Mouse (Mus musculus) liver, adult 2 months (tissue): Measurements from ENCODE around the gene Polr3h. TPM values are rescaled to one million over a fixed set of nuclear protein-coding genes. Genes with fewer than 3 reads are reported as not detected.
"Not testable (repeated sequence)": the region's sequence is repeated elsewhere in the genome, so short reads cannot be mapped to it uniquely, and the experiment has no call there.

Source experiments
- DNase-seq: peaks from one replicate; pipeline ENCODE4 v3.0.0-alpha.2; 2011; ENCODE audit warnings: low read depth, low spot score; ENCODE audit errors: extremely low read depth
- H3K27ac ChIP-seq: fragments of 200-500 bp; replicated peaks from 2 replicates; pipeline ENCODE4 v1.5.1; 2012; ENCODE audit warnings: low read depth, mild to moderate bottlenecking, control low read depth, inconsistent platforms, low read length; ENCODE audit not compliant: insufficient read depth
- H3K27me3 ChIP-seq: fragments of 200-500 bp; 2 replicates; pipeline ENCODE4 v1.6.1; 2012; ENCODE audit warnings: mild to moderate bottlenecking, moderate library complexity, low read length, inconsistent platforms; ENCODE audit not compliant: control insufficient read depth, insufficient read depth
- H3K36me3 ChIP-seq: fragments of 200-500 bp; 2 replicates; pipeline ENCODE4 v1.6.1; 2012; ENCODE audit warnings: low read length, inconsistent platforms; ENCODE audit not compliant: control insufficient read depth, insufficient read depth
- H3K4me1 ChIP-seq: fragments of 200-500 bp; 2 replicates; pipeline ENCODE4 v1.6.1; 2011; ENCODE audit warnings: low read length; ENCODE audit not compliant: control insufficient read depth, insufficient read depth
- H3K4me3 ChIP-seq: fragments of 200-500 bp; 2 replicates; pipeline ENCODE4 v1.5.1; 2011; ENCODE audit warnings: low read depth, mild to moderate bottlenecking, control low read depth, low read length, moderate library complexity; ENCODE audit not compliant: insufficient read depth
- H3K79me2 ChIP-seq: fragments of 200-500 bp; 2 replicates; pipeline ENCODE4 v1.6.1; 2012; ENCODE audit warnings: inconsistent platforms, mild to moderate bottlenecking, low read length, moderate library complexity; ENCODE audit not compliant: control insufficient read depth, insufficient read depth
- H3K9ac ChIP-seq: fragments of 200-500 bp; 2 replicates; pipeline ENCODE4 v1.6.1; 2012; ENCODE audit warnings: low read depth, mild to moderate bottlenecking, control low read depth, inconsistent platforms, low read length
- CTCF ChIP-seq: fragments of 200-500 bp; IDR thresholded peaks from 2 replicates; pipeline ENCODE4 v1.5.1; 2011; ENCODE audit warnings: low read depth, low read length, control low read depth
- POLR2A ChIP-seq: fragments of 200-500 bp; IDR thresholded peaks from 2 replicates; pipeline ENCODE4 v1.6.1; 2011; ENCODE audit warnings: low read length, control low read depth; ENCODE audit not compliant: insufficient read depth; ENCODE audit errors: extremely low read depth
- WGBS: fragments of 180-500 bp; shearing (Covaris S2); methylation state at CpG from one replicate; pipeline ENCODE4 v1.1.7; 2018; 5-methylcytosine and 5-hydroxymethylcytosine counted together
- polyA plus RNA-seq: library from polyadenylated mRNA; depleted of rRNA; stranded (reverse); fragments of >200 nt; gene quantifications from 2 replicates; pipeline ENCODE4 v1.2.3, GENCODE M21; 2012; rRNA removed
- total RNA-seq: library from RNA; depleted of rRNA; stranded (reverse); fragments of >200 nt; gene quantifications from 2 replicates; pipeline ENCODE4 v1.2.3, GENCODE M21; 2014; rRNA removed

Polr3h gene
- total RNA-seq (6.4 and 7.3 TPM in 2 replicates), polyA plus RNA-seq (6.8 and 8.3 TPM in 2 replicates)

DNA sequence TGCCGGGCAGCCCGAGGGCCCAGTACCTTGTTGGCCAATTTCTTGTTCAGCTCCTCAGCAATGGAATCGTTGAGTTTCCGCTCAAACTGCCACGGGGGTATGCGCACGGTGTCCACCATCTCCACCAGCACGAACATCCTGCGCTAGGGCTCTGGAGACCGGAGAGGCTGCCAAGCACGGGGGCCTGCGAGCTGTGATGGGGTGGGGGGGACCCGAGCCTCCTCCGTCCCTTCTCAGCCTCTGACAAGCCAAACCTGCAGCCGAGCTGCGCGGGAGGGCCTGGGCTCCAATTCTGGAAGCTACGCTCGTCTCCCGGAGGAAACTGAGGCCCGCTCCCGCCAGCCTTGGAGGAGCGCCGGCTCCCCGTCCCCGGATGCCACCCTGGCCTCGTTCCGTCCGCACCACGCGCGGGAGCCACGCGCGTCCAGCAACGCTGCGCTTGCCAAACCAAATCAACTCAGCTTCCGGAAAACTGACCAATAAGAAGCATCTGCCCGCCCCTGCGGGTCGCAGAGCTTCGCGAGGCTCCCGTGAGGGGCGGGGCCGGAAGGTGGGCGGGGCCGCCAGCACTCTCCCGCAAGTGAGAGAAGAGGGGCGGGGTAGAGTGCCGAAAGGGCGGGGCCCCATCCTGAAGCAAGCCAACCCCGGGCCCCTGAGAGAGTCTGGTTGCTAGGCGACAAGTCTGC, at the start of gene Polr3h:
Polr3h (minus strand) TSS at position 481 of the 686 bp plus-strand sequence.
- DNase-seq = peak; percentile 84
- Histone ChIP-seq H3K36me3 (no peaks in the 10 kb centered on the region), H3K79me2 (peaks cover 2% of the 10 kb centered on the region; the same call in 1 of the 2 replicates), H3K4me1 (peaks cover 9% of the 10 kb centered on the region; the same call in 1 of the 2 replicates), H3K4me3 (peak within 1 kb of the TSS; percentile 66), H3K9ac (peak within 1 kb of the TSS; percentile 54), H3K27ac (no peak within 1 kb of the TSS), H3K27me3 (no peaks in the 10 kb centered on the region)
- WGBS = 1% methylated on average over 54 of the region's 54 CpGs
- TF ChIP-seq POLR2A = no peak
- no peak for TF ChIP-seq CTCF

DNA sequence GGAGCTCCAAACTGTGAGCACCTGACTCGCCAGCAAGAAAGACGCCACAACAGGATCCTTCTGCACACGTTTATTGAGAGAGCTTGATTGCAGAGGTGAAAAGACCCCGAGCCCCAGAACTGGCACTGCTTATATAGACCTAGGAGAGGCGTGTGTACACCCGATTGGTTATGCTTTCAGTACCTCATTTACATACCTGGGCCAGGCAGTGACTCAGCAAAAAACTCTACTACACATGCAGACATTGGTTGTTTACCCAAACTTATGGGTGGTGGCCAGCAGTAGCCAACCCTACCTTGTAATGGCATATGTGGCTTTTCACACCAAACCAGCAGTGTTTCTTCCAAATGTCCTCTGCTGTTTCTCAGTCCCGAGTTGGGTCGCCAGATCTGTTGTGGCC, 49.1 kb upstream of the Polr3h start:
- 94% methylated on average over 8 of the region's 8 CpGs for WGBS
- not testable (repeated sequence) for H3K9ac ChIP-seq, H3K4me1 ChIP-seq, H3K27ac ChIP-seq, H3K79me2 ChIP-seq, H3K4me3 ChIP-seq, H3K27me3 ChIP-seq, H3K36me3 ChIP-seq, DNase-seq

DNA sequence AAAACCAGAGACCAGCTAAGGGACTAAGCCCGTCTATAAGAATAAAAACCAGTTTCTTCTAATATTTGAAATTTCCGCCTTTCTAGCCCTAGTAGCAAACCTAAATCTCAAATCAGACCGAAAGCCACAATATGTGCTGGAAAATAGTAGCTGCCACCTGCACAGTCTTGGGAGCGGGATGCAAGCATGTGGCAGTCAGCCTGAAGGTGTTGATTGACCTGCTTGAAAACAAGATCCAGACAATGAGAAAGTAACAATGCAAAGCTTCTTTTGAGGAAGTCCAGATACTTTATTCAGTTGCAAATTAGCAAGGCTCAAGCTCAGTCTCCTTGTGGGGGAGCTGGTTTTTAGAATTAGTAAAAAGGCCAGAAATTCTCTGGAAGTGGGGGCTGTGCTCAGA, 44.5 kb upstream of the Polr3h start:
- not testable (repeated sequence) for H3K27ac ChIP-seq, H3K4me3 ChIP-seq, H3K79me2 ChIP-seq, H3K27me3 ChIP-seq, H3K36me3 ChIP-seq, H3K4me1 ChIP-seq, DNase-seq, H3K9ac ChIP-seq
- WGBS = 94% methylated on average over 4 of the region's 4 CpGs

DNA sequence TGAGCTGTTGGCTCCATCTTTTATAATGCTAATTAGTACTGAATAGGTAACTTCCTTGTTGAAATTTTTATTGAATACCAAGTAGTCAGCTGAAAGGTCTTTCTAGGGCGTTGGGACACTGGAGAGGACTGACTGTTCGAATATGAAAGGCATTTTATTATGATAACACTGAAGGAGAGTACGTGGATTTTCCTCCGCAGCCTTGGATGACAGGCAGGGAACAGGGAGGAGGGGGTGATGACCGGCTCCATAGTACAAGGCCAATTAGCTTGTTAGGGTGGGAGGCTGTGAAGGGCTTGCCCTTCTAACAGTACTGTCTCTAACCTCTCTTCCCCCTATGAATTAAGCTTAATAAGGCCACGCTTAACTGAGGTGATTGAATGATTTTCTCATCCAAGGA, 43.6 kb upstream of the Polr3h start:
- 87% methylated on average over 6 of the region's 6 CpGs for WGBS
- not testable (repeated sequence) for DNase-seq, H3K27me3 ChIP-seq, H3K4me1 ChIP-seq, H3K36me3 ChIP-seq, H3K9ac ChIP-seq, H3K4me3 ChIP-seq, H3K27ac ChIP-seq, H3K79me2 ChIP-seq

DNA sequence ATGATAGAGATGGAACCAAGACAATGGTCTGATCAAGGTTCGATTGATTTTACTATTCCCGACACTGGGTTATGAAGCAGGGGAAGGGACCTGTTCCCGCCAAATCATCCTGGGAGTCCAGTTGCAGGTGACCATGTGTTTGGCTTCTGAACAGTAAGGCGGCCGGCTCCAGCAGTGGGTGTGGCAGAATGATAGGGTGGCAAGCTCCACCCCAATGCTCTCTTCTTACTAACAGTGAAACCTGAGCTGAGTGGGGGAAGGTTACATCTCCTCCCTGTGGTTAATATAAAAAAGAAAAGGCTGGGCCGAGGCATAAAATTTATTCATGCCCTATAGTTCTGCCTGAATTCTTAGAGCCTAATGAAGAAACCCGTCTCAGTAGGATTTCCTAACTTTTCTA, 43.1 kb upstream of the Polr3h start:
- no peaks in the 10 kb centered on the region for H3K36me3 ChIP-seq
- H3K27me3 ChIP-seq = peaks cover 7% of the 10 kb centered on the region; the same call in 1 of the 2 replicates
- H3K27ac ChIP-seq = no peak overlapping the region
- TF ChIP-seq CTCF = no peak
- TF ChIP-seq POLR2A = no peak
- DNase-seq = peak; percentile 35
- 69% methylated on average over 7 of the region's 7 CpGs for WGBS
- peaks cover under 1% of the 10 kb centered on the region; the same call in 1 of the 2 replicates for H3K4me1 ChIP-seq
- no peak overlapping the region for H3K9ac ChIP-seq
- H3K79me2 ChIP-seq = no peaks in the 10 kb centered on the region
- no peak overlapping the region for H3K4me3 ChIP-seq

DNA sequence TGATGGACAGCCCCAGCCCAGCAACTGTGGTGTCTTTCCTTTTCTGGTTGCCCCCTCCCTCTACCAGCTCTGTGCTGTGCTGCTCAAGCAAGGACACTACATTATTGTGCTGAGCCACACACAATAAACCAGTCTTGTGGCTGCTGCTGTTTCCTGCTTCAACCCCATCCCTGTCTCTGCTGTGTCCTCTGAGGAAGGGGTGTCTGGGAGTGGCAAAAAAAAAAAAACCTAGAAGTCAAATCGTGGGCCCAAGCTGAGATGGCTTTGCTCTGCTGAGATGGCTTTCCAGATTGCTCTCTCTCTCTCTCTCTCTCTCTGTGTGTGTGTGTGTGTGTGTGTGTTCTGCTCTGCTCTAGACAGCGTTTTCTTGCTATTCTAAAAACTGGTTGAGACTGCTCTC, 42.4 kb upstream of the Polr3h start:
- WGBS = 80% methylated on average over 2 of the region's 2 CpGs
- peaks cover 7% of the 10 kb centered on the region; the same call in 1 of the 2 replicates for H3K27me3 ChIP-seq
- peaks cover 2% of the 10 kb centered on the region; the same call in 1 of the 2 replicates for H3K4me1 ChIP-seq
- H3K4me3 ChIP-seq = no peak overlapping the region
- no peak overlapping the region for H3K9ac ChIP-seq
- H3K79me2 ChIP-seq = no peaks in the 10 kb centered on the region
- H3K36me3 ChIP-seq = no peaks in the 10 kb centered on the region
- TF ChIP-seq POLR2A (no peak), CTCF (no peak)
- no peak overlapping the region for H3K27ac ChIP-seq
- no peak for DNase-seq
